Mouse (Mus musculus) G1E (cell line): ENCODE measurements around the gene Rab7b.

Source experiments
- CTCF ChIP-seq: IDR thresholded peaks from 2 replicates; pipeline ENCODE4 v1.5.1; 2012; ENCODE audit warnings: low read depth, low read length, inconsistent platforms, mixed read lengths
- GATA1 ChIP-seq: IDR thresholded peaks from 2 replicates; pipeline ENCODE4 v1.6.1; 2012; ENCODE audit warnings: borderline replicate concordance, low read length, inconsistent platforms, mixed read lengths
- POLR2AphosphoS5 ChIP-seq: IDR thresholded peaks from 2 replicates; pipeline ENCODE4 v1.6.1; 2012; ENCODE audit warnings: low read depth, low read length, inconsistent platforms; ENCODE audit not compliant: insufficient replicate concordance
- TAL1 ChIP-seq: conservative IDR thresholded peaks from 2 replicates; pipeline ENCODE4 v1.6.1; 2012; ENCODE audit warnings: low read depth, low read length, inconsistent platforms, mixed read lengths

DNA sequence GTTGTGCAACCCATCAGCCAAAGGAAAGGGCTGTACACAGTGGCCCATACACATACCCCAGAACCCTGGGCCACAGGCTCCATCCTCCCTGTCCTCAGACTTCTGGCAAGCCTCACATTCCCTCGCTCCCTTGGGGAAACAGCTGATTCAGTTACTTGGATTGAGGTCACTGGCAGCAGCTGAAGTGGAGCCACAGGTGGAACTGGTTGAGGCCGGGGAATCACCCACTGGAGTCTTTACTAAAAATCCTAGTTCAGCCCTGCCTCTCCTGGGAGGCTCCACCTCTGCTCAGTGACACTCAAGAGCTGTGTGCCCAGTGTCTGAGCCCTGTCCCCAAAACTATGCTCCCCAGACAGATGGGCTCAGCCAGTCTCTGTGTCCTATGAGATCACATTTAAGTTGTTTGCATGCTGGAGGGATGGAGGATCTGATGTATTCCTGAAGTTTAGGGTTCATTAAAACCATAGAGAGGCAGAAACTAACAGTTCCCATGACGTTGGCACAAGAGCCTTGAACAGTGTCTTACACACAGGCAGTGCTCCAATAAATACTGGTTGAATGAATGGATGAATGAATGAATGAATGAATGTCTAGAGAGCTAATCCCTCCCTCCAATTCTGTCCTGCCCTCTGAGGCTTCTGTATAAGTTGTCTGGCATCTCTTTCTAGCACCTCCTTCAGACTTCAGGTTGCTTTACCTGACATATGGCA, 62.8 kb downstream of the Rab7b start:
- TF ChIP-seq GATA1 (no peak), CTCF (no peak), POLR2AphosphoS5 (no peak), TAL1 (no peak)
